Mouse (Mus musculus) megakaryocyte progenitor cell, adult 5-6 weeks (primary cell): Measurements from ENCODE around the gene Tbce. TPM values are rescaled to one million over a fixed set of nuclear protein-coding genes. Genes with fewer than 3 reads are reported as not detected.

Source experiments
- ATAC-seq: replicated peaks from 2 replicates; pipeline ENCODE4 v1.8.0; 2016; ENCODE audit warnings: mild to moderate bottlenecking, moderate TSS enrichment, inconsistent platforms; ENCODE audit not compliant: poor library complexity
- total RNA-seq, 2 experiments: library from RNA; stranded (forward) in 1 of 2; stranded (reverse) in 1 of 2; fragments of 157-497, 149-512 nt in 1 of 2; fragments of 200-1000 nt in 1 of 2; gene quantifications; 2 replicates each; pipeline versions ENCODE4 v1.2.3 to v1.2.4; 2015 to 2017

The Tbce gene
- 52.5 and 69.6 TPM in 2 replicates for total RNA-seq (2015)
- total RNA-seq (2017), result 39.9 and 55.8 TPM in 2 replicates

- ATAC-seq, result peak; percentile 95
These were observed at the start of gene Tbce for GRCm38 (mm10) chr13:14039292-14039965. Gene Tbce (minus strand): TSS chr13:14039638.

- ATAC-seq, result no peak
These were observed 49.2 kb upstream of the Tbce start for GRCm38 (mm10) chr13:14088669-14089068.

- ATAC-seq, result no peak
These were observed 35.9 kb upstream of the Tbce start for GRCm38 (mm10) chr13:14075326-14075725.

- peak; percentile 34 for ATAC-seq
These were observed 34.9 kb upstream of the Tbce start for GRCm38 (mm10) chr13:14074371-14074770.

- no peak for ATAC-seq
These were observed 29.9 kb upstream of the Tbce start for GRCm38 (mm10) chr13:14069291-14069690.

GRCm38 (mm10) chr13:14068035-14068434 is 28.6 kb upstream of the Tbce start:
- ATAC-seq, result no peak

- ATAC-seq, result no peak
These were observed 26.3 kb upstream of the Tbce start for GRCm38 (mm10) chr13:14065701-14066100.

GRCm38 (mm10) chr13:14065028-14065380 is 25.6 kb upstream of the Tbce start:
- no peak for ATAC-seq

GRCm38 (mm10) chr13:14064341-14065027 is 25.0 kb upstream of the Tbce start:
- peak; percentile 15 for ATAC-seq

- peak; percentile 21 for ATAC-seq
These were observed 24.5 kb upstream of the Tbce start for GRCm38 (mm10) chr13:14063942-14064271.

- ATAC-seq, result peak; percentile 86
These were observed 23.8 kb upstream of the Tbce start, which contains the start of the genes Arid4b and Ggps1 for GRCm38 (mm10) chr13:14063013-14063941. Gene Arid4b (plus strand): TSS chr13:14063232. Gene Ggps1 (minus strand): TSS chr13:14063488.

GRCm38 (mm10) chr13:14062209-14063012 is 23.0 kb upstream of the Tbce start:
- ATAC-seq, result no peak

- ATAC-seq, result no peak
These were observed 20.1 kb upstream of the Tbce start for GRCm38 (mm10) chr13:14059582-14059981.

- 0 out of 2 replicates have a peak, but pooled peaks have one; percentile 34 for ATAC-seq
These were observed 17.4 kb upstream of the Tbce start for GRCm38 (mm10) chr13:14056801-14057200.

GRCm38 (mm10) chr13:14049878-14050277 is 10.4 kb upstream of the Tbce start:
- ATAC-seq, result peak; percentile 37; the same call in 1 of the 2 replicates

GRCm38 (mm10) chr13:14044521-14044920 is 5.1 kb upstream of the Tbce start:
- ATAC-seq, result peak; percentile 56

GRCm38 (mm10) chr13:14043851-14044250 is 4.4 kb upstream of the Tbce start:
- ATAC-seq, result no peak

GRCm38 (mm10) chr13:14040186-14040585 is 748 bp upstream of the Tbce start:
- peak; percentile 27 for ATAC-seq

GRCm38 (mm10) chr13:14038911-14039291 is 537 bp downstream of the Tbce start:
- ATAC-seq, result no peak

GRCm38 (mm10) chr13:14035875-14036630 is 3.4 kb downstream of the Tbce start:
- no peak for ATAC-seq
